Mouse (Mus musculus): ENCODE results near the gene Tff1. TPM values are rescaled to one million over a fixed set of nuclear protein-coding genes. Genes with fewer than 3 reads are reported as not detected.

Gene Tff1
- polyA plus RNA-seq, 1 experiment = 0.85 TPM

DNA sequence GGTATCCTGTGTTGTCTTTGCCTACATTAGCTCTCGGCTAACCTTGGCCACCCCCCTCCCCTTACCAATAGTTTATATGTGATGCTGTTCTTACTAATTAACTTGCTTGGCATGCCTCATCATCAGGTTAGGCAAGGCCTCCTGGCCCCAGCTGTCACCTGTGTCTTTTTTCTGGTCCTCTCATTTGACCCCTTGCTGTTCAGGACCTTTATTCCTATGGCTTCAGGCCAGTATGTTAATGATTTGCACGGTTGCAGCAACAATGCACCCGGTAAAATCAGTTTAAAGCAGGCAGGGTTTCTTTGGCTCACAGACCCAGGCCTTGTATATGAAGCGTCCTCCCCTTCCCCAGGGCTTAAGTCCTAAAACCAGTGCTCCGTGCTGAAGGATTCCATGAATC, 12.6 kb downstream of the Tff1 start:
- H3K36me3 ChIP-seq (ENCODE audit: control insufficient read depth, insufficient read depth) = no peaks in the 10 kb centered on the region
- H3K79me2 ChIP-seq (ENCODE audit: control insufficient read depth, insufficient read depth) = no peaks in the 10 kb centered on the region
- H3K4me3 ChIP-seq = no peak overlapping the region
- TF ChIP-seq TCF3 (IDR thresholded peaks at IDR 0.05; ENCODE audit: insufficient read length, low read depth) = no peak
- no peak for TF ChIP-seq SRF (IDR thresholded peaks at IDR 0.05; ENCODE audit: control insufficient read depth, insufficient read length, low read depth)
- no peak for TF ChIP-seq MYOD1 (IDR thresholded peaks at IDR 0.05; ENCODE audit: control insufficient read depth in 1 of 3, insufficient read length in 2 of 3, low read depth in 2 of 3)
- H3K4me2 ChIP-seq (ENCODE audit: low read depth) = no peak overlapping the region
- no peak overlapping the region for H3ac ChIP-seq (ENCODE audit: control insufficient read depth, insufficient read length)
- no peaks in the 10 kb centered on the region for H3K27me3 ChIP-seq (ENCODE audit: control insufficient read depth, insufficient read depth, insufficient read length)

DNA sequence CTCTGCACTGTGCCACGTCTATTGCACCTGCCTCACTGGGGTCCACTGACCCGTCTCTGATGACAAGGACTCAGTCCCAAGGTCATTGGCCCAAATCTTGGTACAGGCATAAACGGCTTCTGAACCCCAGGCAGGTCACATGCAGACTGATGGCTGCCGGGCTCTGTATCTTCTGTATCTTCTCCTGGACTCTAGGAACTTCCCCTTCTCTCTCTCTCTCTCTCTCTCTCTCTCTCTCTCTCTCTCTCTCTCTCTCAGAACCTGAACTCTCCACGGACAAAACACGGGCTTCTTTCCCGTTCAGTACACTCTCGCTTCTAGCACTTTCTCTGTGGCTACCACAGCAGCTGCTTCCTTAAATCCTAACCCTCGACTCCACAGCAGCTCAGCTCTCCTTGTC, 19.1 kb downstream of the Tff1 start:
- no peak overlapping the region for H3K4me3 ChIP-seq
- H3K36me3 ChIP-seq (ENCODE audit: control insufficient read depth, insufficient read depth) = no peaks in the 10 kb centered on the region
- TF ChIP-seq SRF (IDR thresholded peaks at IDR 0.05; ENCODE audit: control insufficient read depth, insufficient read length, low read depth) = no peak
- no peak for TF ChIP-seq MAX (IDR thresholded peaks at IDR 0.05; ENCODE audit: low read depth)
- no peak for TF ChIP-seq TCF3 (IDR thresholded peaks at IDR 0.05; ENCODE audit: insufficient read length, low read depth)
- TF ChIP-seq E2F4 (IDR thresholded peaks at IDR 0.05; ENCODE audit: insufficient read depth) = no peak
- no peak for TF ChIP-seq POLR2AphosphoS2 (IDR thresholded peaks at IDR 0.05; ENCODE audit: insufficient read length, low read depth)
- no peak for TF ChIP-seq USF1 (IDR thresholded peaks at IDR 0.05; ENCODE audit: low read depth)
- TF ChIP-seq POLR2A (IDR thresholded peaks at IDR 0.05; ENCODE audit: insufficient read length, low read depth) = no peak
- TF ChIP-seq CEBPB (IDR thresholded peaks at IDR 0.05; ENCODE audit: insufficient read depth, poor library complexity, severe bottlenecking) = no peak
- no peak for TF ChIP-seq MYOG (IDR thresholded peaks at IDR 0.05; ENCODE audit: control insufficient read depth in 1 of 3, insufficient read depth in 1 of 3, insufficient read length in 2 of 3, low read depth in 2 of 3)
- no peak for TF ChIP-seq REST (IDR thresholded peaks at IDR 0.05; ENCODE audit: insufficient read depth, insufficient read length)
- no peak for TF ChIP-seq MYOD1 (IDR thresholded peaks at IDR 0.05; ENCODE audit: control insufficient read depth in 1 of 3, insufficient read length in 2 of 3, low read depth in 2 of 3)
- TF ChIP-seq TCF12 (IDR thresholded peaks at IDR 0.05; ENCODE audit: insufficient read depth, poor library complexity, severe bottlenecking) = no peak
- no peaks in the 10 kb centered on the region for H3K79me2 ChIP-seq (ENCODE audit: control insufficient read depth, insufficient read depth)
- H3K4me2 ChIP-seq (ENCODE audit: low read depth) = no peak overlapping the region
- no peak overlapping the region for H3ac ChIP-seq (ENCODE audit: control insufficient read depth, insufficient read length)
- no peaks in the 10 kb centered on the region for H3K27me3 ChIP-seq (ENCODE audit: control insufficient read depth, insufficient read depth, insufficient read length)

DNA sequence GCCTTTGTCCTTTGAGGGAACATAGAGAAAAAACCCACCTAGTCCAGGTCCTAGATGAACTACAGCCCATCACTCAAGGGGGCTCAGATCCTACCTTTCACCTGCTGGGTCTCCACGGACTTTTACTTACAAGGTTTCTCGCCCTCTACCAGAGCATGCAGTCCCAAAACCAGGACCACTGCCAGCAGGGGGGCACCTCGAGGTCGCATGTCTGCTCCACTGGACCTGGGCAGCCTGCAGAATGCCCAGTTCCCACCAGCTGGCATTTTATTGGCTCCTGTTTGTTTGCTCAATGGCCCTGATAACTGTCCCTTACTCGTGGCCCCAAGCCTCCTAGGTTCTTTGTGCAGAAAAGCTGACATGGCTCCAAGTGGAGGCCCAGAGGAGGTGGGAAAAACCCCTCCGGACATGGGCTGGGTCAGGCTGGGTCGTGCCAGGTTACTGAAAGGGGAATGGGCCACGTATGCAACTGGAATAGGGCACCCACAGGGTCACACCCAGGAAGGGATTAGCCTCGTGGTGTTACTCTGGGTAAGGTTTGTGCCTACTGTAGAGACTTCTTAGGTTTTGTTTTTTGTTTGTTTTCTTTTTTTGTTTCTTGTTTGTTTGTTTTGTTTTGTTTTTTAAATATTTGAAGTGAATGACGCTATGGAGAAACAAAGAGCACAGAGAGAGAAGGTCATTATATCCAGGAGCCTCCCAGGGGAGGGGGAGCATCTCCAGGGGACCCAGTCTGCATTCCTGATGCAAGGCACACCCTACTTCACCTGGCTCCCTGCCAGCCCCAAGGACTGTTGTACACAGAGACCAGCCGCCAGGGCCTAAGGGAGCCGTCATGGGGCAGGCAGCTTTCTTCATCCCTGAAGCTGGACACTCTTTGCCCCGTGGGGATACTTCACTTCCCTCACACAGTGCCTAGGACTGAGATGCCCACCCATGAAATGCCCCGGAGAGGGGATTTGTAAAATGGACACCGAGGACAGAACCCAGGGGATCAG, 20.7 kb downstream of the Tff1 start, which contains the start of gene Tff2:
TSS of gene Tff2 (minus strand) at position 243 of the 998 bp plus-strand sequence.
- H3K4me3 ChIP-seq = no peak within 1 kb of the TSS
- no peak within 1 kb of the TSS for H3K4me2 ChIP-seq (ENCODE audit: low read depth)
- no peaks in the 10 kb centered on the region for H3K79me2 ChIP-seq (ENCODE audit: control insufficient read depth, insufficient read depth)
- TF ChIP-seq MYOD1 (IDR thresholded peaks at IDR 0.05; ENCODE audit: control insufficient read depth in 1 of 3, insufficient read length in 2 of 3, low read depth in 2 of 3) (no peak), MAX (IDR thresholded peaks at IDR 0.05; ENCODE audit: low read depth) (no peak), E2F4 (IDR thresholded peaks at IDR 0.05; ENCODE audit: insufficient read depth) (no peak), USF1 (IDR thresholded peaks at IDR 0.05; ENCODE audit: low read depth) (no peak), SRF (IDR thresholded peaks at IDR 0.05; ENCODE audit: control insufficient read depth, insufficient read length, low read depth) (no peak), POLR2AphosphoS2 (IDR thresholded peaks at IDR 0.05; ENCODE audit: insufficient read length, low read depth) (no peak), TCF12 (IDR thresholded peaks at IDR 0.05; ENCODE audit: insufficient read depth, poor library complexity, severe bottlenecking) (no peak), POLR2A (IDR thresholded peaks at IDR 0.05; ENCODE audit: insufficient read length, low read depth) (no peak)
- no peak within 1 kb of the TSS for H3ac ChIP-seq (ENCODE audit: control insufficient read depth, insufficient read length)
- H3K36me3 ChIP-seq (ENCODE audit: control insufficient read depth, insufficient read depth) = no peaks in the 10 kb centered on the region
- H3K27me3 ChIP-seq (ENCODE audit: control insufficient read depth, insufficient read depth, insufficient read length) = no peaks in the 10 kb centered on the region

DNA sequence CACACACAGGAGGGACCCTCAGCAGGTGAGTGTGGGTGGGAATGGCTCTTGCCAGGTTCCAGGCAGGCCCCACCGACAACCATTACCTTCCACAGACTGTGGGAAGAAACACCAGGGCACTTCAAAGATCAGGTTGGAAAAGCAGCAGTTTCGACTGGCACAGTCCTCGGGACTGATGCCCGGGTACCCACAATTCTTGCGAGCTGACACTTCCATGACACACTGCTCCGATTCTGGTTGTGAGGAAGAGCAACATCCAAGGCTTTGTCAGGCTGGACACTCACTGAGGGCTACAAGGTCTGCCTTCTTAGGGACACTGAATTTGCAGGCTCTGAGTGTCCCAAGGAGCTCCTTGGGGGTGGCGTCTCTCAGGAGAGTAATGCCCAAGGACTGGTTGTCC, 23.0 kb downstream of the Tff1 start:
- TF ChIP-seq CEBPB (IDR thresholded peaks at IDR 0.05; ENCODE audit: insufficient read depth, poor library complexity, severe bottlenecking) (no peak), TCF3 (IDR thresholded peaks at IDR 0.05; ENCODE audit: insufficient read length, low read depth) (no peak), REST (IDR thresholded peaks at IDR 0.05; ENCODE audit: insufficient read depth, insufficient read length) (no peak), SRF (IDR thresholded peaks at IDR 0.05; ENCODE audit: control insufficient read depth, insufficient read length, low read depth) (no peak), USF1 (IDR thresholded peaks at IDR 0.05; ENCODE audit: low read depth) (no peak), MYOD1 (IDR thresholded peaks at IDR 0.05; ENCODE audit: control insufficient read depth in 1 of 3, insufficient read length in 2 of 3, low read depth in 2 of 3) (no peak), TCF12 (IDR thresholded peaks at IDR 0.05; ENCODE audit: insufficient read depth, poor library complexity, severe bottlenecking) (no peak)

DNA sequence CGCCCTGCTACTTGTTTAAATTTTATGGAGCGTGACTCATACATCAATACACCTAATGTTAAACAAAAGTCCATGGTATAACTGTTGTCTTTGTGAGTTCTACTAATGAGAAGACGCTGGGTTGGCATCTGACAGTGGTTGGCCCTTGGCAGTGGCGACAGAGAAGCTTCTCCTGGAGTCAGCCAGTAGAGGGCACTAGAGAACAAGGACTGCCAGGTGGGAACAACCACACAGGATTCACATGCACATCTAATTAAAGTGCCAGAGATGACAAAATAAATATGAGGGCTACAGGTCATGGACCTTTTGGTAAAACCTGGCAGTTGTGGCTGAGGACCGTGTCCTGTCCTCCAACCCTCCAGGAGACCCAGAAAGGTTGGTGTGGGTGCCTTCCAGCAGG, 26.7 kb downstream of the Tff1 start:
- Histone ChIP-seq H3K4me2 (ENCODE audit: low read depth) (no peak overlapping the region), H3K79me2 (ENCODE audit: control insufficient read depth, insufficient read depth) (no peaks in the 10 kb centered on the region), H3ac (ENCODE audit: control insufficient read depth, insufficient read length) (no peak overlapping the region), H3K36me3 (ENCODE audit: control insufficient read depth, insufficient read depth) (no peaks in the 10 kb centered on the region), H3K27me3 (ENCODE audit: control insufficient read depth, insufficient read depth, insufficient read length) (no peaks in the 10 kb centered on the region), H3K4me3 (no peak overlapping the region)
- TF ChIP-seq E2F4 (IDR thresholded peaks at IDR 0.05; ENCODE audit: insufficient read depth) (no peak), POLR2AphosphoS2 (IDR thresholded peaks at IDR 0.05; ENCODE audit: insufficient read length, low read depth) (no peak), REST (IDR thresholded peaks at IDR 0.05; ENCODE audit: insufficient read depth, insufficient read length) (no peak), POLR2A (IDR thresholded peaks at IDR 0.05; ENCODE audit: insufficient read length, low read depth) (no peak), USF1 (IDR thresholded peaks at IDR 0.05; ENCODE audit: low read depth) (no peak), CEBPB (IDR thresholded peaks at IDR 0.05; ENCODE audit: insufficient read depth, poor library complexity, severe bottlenecking) (no peak), MYOG (IDR thresholded peaks at IDR 0.05; ENCODE audit: control insufficient read depth in 1 of 3, insufficient read depth in 1 of 3, insufficient read length in 2 of 3, low read depth in 2 of 3) (no peak)

More for the DNA sequence above, 23.0 kb downstream of the Tff1 start:
- Histone ChIP-seq H3K27me3 (ENCODE audit: control insufficient read depth, insufficient read depth, insufficient read length) (no peaks in the 10 kb centered on the region), H3K4me3 (no peak overlapping the region), H3K36me3 (ENCODE audit: control insufficient read depth, insufficient read depth) (no peaks in the 10 kb centered on the region), H3ac (ENCODE audit: control insufficient read depth, insufficient read length) (no peak overlapping the region), H3K79me2 (ENCODE audit: control insufficient read depth, insufficient read depth) (no peaks in the 10 kb centered on the region), H3K4me2 (ENCODE audit: low read depth) (no peak overlapping the region)

Measured in myocyte (in vitro differentiated cells).